Mouse (Mus musculus): Measurements from ENCODE around the gene 1700080O16Rik.
A peak's percentile ranks its signal among the peaks of the same experiment; 100 is the strongest.

1700080O16Rik gene

DNA sequence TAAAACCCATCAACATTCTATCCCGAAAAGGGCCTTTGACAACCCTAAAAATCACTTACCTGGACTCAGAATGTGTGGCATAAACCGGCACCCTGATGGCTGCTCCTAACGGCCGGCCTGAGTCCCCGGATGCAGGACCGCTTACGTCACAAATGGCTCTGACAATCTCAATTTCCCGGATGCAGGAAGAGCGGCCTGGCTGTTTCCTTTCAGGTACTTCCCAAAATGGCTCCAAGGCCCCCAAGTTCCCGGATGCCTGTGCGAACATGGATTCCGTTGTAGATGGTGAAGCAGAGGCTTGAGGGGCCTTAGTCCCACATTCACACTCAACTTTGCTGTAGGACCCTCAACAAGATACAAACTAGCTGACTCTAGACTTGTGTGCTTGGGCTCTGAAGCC is at the start of gene 1700080O16Rik:
Gene 1700080O16Rik (minus strand): TSS at position 101 of the 400 bp plus-strand sequence.
- no peak for DNase-seq

GRCm38 (mm10) chrX:52017660-52018059 is 45.1 kb upstream of the 1700080O16Rik start:
- DNase-seq = peak; percentile 50

DNA sequence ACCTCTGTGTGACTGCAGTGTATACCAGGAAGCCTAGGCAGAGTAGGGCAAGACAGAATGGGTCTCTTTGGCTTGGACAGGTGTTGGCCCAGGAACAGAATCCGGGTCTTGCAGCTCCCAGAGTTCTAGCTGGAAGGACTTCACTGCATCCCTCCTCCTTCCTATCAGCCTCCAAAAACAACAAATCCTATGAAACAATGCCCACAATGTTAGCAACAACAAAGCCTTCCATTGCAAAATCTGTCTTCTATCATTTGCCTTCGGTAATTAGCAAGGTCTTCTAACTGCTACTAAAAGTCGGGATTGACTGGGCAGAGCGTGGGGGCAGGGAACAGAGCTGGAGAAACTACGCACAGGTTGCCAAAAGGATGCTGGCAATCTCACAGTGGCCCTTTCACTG is 27.5 kb upstream of the 1700080O16Rik start:
- DNase-seq = no peak

GRCm38 (mm10) chrX:51999426-51999825 is 26.9 kb upstream of the 1700080O16Rik start:
- DNase-seq = no peak

DNA sequence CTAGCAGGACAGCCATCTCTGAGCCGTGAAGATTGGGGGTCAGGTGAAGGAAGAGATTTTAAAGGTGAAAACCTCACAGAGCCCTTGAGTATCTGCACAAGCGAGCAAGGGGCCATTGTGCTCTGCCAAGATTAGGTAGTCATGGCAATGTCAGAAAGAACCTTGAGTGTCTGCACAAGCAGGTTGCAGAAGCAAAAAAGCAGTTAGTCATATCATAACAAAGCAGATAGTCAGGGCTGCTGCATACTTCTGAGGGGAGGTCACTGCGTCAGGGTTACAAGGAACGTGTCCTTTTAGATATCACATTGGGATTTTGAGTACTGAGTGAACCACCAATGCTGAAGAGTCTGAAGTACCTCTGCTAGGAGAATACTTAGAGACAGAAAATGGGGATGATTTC is 3.8 kb upstream of the 1700080O16Rik start:
- DNase-seq = no peak

- DNase-seq = no peak
Observed at GRCm38 (mm10) chrX:51974618-51975017, 2.0 kb upstream of the 1700080O16Rik start.

DNA sequence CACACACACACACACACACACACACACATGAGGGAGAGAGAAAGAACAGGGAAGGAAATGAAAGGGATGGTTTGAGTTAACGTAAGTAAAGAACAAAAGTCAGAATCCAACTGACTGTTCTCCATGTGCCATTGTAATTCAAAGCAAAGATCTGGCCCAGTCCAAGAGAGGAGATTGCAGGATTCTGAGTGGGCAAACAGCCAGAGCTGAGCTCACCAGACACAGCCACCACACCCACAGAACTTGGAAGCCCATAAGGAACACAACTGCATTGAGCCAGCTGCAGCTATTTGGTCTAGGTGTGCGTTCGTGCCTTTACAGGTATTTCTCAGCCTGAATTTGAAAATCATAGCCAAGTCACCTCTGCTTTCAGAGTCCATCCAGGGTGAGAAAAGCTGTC is 24.5 kb downstream of the 1700080O16Rik start:
- DNase-seq = peak; percentile 2

DNA sequence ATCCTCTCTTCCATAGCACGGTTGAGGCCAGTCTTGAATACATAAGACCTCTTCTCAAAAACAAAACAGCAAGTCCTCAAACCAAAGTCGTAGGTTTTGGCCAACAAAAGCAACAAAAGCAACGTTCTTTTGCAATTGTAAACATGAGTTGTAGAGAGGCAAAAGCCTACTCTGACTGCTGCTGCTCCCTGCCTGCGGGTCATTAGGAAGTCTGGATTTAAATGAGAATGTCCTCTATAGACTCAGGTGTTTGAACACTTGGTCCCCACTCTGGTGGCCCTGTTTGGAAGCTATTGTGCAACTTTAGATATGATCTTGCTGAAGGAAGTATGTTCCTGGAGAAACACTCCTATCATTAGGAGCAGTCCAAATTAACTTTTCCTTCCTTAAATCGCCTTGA is 34.5 kb downstream of the 1700080O16Rik start:
- no peak for DNase-seq

DNA sequence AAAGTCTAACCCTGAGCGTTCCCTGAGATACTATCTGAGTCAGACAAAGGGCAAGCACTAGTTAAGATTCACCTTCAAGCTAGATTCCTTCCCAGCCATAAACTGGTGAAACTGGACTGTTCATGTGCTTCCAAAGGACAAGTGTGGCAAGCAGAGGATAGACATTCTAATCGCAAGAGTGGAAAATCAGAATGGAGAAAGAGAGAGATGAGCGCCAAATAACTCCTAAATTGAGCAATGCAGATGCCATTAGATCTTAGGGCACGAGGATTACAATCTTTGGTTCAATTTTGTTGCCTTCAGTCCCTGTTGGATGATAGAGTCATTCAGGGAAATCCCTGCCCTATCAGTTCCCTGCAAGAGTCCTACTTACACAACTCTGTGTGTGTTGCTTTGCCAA is 53.5 kb downstream of the 1700080O16Rik start:
- no peak for DNase-seq

All from kidney, postnatal 14 days (tissue).